Mouse (Mus musculus) bone marrow, adult 2 months (tissue): ENCODE measurements around the gene Ranbp3l.

Source experiments
- CTCF ChIP-seq: fragments of 200-500 bp; IDR thresholded peaks from 2 replicates; pipeline ENCODE4 v1.5.1; 2011; ENCODE audit warnings: low read length, control low read depth; ENCODE audit not compliant: control insufficient read depth, insufficient read depth
- POLR2A ChIP-seq: fragments of 200-500 bp; IDR thresholded peaks from 2 replicates; pipeline ENCODE4 v1.6.1; 2011; ENCODE audit warnings: low read depth, mild to moderate bottlenecking, control low read depth, low read length, borderline replicate concordance; ENCODE audit not compliant: control insufficient read depth

DNA sequence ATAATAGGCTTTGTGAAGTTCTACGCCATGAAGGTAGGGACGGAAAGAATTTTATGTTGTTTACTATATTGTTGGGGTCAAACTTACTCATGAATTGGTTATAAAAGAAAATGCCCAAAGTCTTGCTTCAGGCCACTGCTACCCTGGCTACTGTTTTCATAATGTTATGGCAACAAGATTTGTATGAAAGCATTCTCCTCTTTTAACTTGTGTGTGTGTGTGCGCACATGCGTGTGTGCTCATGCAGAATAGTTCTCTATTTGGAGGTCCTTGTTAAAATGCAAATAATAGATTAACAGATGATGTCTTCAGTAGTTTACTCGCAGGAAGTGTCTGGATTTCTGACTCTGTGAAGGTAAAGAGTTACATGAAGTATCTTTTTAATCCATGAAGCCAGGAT, 105.9 kb downstream of the Ranbp3l start:
- TF ChIP-seq CTCF (no peak), POLR2A (no peak)
